Mouse (Mus musculus) bone marrow, adult 2 months (tissue): ENCODE results near the gene Ifi27l2a. TPM values are rescaled to one million over a fixed set of nuclear protein-coding genes. Genes with fewer than 3 reads are reported as not detected.
"Not testable (repeated sequence)": the region's sequence is repeated elsewhere in the genome, so short reads cannot be mapped to it uniquely, and the experiment has no call there.

Experiments used
- H3K27ac ChIP-seq: fragments of 200-500 bp; 2 replicates; pipeline ENCODE4 v1.5.1; 2012; ENCODE audit warnings: low read depth, mild to moderate bottlenecking, control low read depth, inconsistent platforms, low read length; ENCODE audit not compliant: control insufficient read depth, poor library complexity, insufficient read depth
- H3K4me1 ChIP-seq: fragments of 200-500 bp; 2 replicates; pipeline ENCODE4 v1.6.1; 2011; ENCODE audit warnings: low read length; ENCODE audit not compliant: control insufficient read depth, insufficient read depth
- H3K4me3 ChIP-seq: fragments of 200-500 bp; replicated peaks from 2 replicates; pipeline ENCODE3; 2011; ENCODE audit warnings: mild to moderate bottlenecking, low read depth, low read length, control low read depth; ENCODE audit not compliant: control insufficient read depth
- CTCF ChIP-seq: fragments of 200-500 bp; IDR thresholded peaks from 2 replicates; pipeline ENCODE4 v1.5.1; 2011; ENCODE audit warnings: low read length, control low read depth; ENCODE audit not compliant: control insufficient read depth, insufficient read depth
- POLR2A ChIP-seq: fragments of 200-500 bp; IDR thresholded peaks from 2 replicates; pipeline ENCODE4 v1.6.1; 2011; ENCODE audit warnings: low read depth, mild to moderate bottlenecking, control low read depth, low read length, borderline replicate concordance; ENCODE audit not compliant: control insufficient read depth
- WGBS: fragments of 180-500 bp; shearing (Covaris S2); methylation state at CpG from one replicate; pipeline ENCODE4 v1.1.7; 2018; 5-methylcytosine and 5-hydroxymethylcytosine counted together
- polyA plus RNA-seq: library from polyadenylated mRNA; stranded (reverse); fragments of >200 nt; gene quantifications from 2 replicates; pipeline ENCODE4 v1.2.4, GENCODE M21; 2011; ENCODE audit warnings: low replicate concordance; ENCODE audit not compliant: missing spikeins, insufficient read depth, insufficient read length

The Ifi27l2a gene
- polyA plus RNA-seq, 1 experiment = 112 TPM

DNA sequence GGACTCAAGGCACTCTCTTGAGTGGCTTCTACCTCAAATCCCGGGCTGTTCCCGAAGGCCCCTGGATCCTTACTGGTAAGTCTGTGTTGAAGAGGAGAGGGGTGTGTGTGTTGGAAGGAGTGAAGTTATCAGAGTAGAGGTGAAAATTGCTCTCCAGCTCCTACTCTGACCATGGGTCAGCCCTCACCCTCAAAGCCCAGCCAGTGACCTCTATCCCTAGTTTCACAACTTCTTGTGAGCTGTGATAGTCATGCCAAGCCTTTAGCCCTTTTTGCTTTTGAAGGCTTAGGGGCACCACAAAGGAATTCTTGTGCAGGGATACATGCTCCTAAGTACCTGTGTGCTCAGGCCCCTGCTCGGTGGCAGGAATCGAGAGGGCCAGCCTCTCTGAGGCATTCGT, 38.2 kb upstream of the Ifi27l2a start:
- Histone ChIP-seq H3K27ac (no peak overlapping the region), H3K4me3 (no peak overlapping the region), H3K4me1 (no peaks in the 10 kb centered on the region)
- TF ChIP-seq CTCF (no peak), POLR2A (no peak)
- 72% methylated on average over 5 of the region's 5 CpGs for WGBS

DNA sequence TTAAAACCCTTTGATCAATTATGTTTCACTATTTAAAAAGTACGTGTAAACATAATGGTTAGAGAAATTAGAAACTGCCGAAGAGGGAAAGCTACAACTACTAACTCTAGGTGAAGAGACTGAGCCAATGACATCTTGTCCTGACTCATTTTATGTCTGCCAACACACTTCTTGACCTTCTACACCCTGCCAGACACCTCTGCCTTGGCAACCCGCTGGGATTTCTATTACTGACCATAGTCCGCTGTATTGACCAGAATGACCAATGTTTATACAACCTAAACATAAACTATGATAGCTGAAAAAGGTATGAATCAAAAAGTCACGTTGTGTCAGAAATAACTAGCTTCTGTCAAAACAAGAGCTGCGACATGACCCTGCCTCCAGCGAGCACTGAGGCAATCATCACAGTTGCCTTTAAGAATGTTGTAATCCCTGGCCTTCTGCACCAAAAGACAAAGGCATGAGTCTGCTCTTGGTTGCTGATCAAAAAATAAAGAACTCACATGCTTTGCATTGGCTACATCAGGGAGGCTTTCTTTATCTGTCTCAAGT, 34.1 kb upstream of the Ifi27l2a start:
- WGBS = 68% methylated on average over 7 of the region's 7 CpGs
- no peak overlapping the region for H3K4me3 ChIP-seq
- no peak for TF ChIP-seq POLR2A
- TF ChIP-seq CTCF = no peak
- no peak overlapping the region for H3K27ac ChIP-seq
- H3K4me1 ChIP-seq = no peaks in the 10 kb centered on the region

DNA sequence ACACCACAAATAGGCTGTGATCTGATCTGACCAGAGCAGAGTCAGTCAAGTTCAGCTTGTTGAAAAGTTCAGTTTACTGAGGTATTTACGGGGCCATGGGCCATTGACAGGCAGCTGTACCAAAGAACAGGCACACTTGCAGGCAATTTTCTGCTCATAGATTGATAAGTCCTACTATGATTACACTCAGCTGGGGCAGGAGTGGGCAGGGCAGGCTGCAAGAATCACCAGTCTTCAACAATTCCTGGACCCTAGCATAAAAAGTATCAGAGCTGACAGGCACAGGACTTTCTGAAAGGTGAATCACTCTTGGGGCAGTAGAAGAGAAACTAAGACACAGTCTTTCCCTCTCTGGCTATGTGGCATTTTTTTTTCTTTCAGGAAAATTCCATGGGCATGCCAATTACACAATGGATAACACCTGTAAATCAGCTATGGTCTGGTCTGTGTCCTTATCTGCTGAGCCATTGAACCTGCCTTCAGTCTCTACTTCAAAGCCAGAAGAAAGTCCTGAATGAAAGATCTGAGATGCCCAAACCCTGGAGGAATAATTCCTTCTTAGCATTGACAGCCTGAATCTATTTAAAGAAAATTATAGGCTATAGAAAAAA, 33.4 kb upstream of the Ifi27l2a start:
- no peak for TF ChIP-seq CTCF
- TF ChIP-seq POLR2A = no peak
- 75% methylated on average over 1 of the region's 1 CpGs for WGBS
- Histone ChIP-seq H3K27ac (no peak overlapping the region), H3K4me3 (no peak overlapping the region), H3K4me1 (no peaks in the 10 kb centered on the region)

DNA sequence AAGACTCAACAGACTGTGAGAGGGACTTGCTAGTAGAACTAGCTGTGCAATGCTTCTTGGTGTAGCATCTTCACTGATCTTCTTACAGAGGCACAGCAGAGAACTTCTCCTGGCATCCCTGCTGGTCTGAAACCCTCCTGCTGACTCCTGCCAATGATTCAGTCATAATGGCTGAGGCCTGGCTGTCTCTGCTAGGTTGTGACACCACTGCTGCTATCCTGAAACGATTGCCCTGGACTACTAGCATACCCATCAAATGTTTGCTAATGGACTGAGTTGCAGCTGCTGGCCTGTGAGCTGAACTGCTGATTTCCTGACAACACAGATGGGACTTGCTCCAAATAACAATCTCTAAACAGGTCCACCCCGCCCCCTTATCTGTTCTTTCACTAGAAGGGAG, 31.0 kb upstream of the Ifi27l2a start:
- TF ChIP-seq POLR2A (no peak), CTCF (no peak)
- Histone ChIP-seq H3K4me1 (no peaks in the 10 kb centered on the region), H3K27ac (no peak overlapping the region), H3K4me3 (no peak overlapping the region)
- 32% methylated on average over 2 of the region's 2 CpGs for WGBS

DNA sequence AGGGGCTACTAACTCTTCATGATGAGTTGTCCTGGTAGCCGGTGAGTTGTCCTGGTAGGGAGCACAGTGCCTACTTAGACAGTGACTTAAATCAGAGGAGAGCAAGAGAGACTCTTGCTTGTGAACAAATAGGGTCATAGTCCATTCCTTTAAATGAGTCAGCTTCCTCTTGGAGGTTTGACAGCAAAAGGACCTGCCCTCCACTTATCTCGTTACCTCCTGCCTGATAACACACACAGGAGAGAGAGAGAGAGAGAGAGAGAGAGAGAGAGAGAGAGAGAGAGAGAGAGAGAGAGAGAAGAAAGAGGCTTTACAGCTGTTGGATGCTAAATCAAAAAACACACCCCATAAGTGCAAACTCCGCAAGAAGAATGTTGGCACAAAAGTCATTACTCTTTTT, 13.7 kb upstream of the Ifi27l2a start, which contains the start of gene Ifi27l2b:
Gene Ifi27l2b, minus strand, starts transcription at position 84 of the 400 bp plus-strand sequence.
- TF ChIP-seq CTCF (no peak), POLR2A (no peak)
- H3K27ac ChIP-seq = no peak within 1 kb of the TSS
- H3K4me1 ChIP-seq = no peaks in the 10 kb centered on the region; the same call in 1 of the 2 replicates
- no peak within 1 kb of the TSS for H3K4me3 ChIP-seq
- 57% methylated on average over 3 of the region's 3 CpGs for WGBS

DNA sequence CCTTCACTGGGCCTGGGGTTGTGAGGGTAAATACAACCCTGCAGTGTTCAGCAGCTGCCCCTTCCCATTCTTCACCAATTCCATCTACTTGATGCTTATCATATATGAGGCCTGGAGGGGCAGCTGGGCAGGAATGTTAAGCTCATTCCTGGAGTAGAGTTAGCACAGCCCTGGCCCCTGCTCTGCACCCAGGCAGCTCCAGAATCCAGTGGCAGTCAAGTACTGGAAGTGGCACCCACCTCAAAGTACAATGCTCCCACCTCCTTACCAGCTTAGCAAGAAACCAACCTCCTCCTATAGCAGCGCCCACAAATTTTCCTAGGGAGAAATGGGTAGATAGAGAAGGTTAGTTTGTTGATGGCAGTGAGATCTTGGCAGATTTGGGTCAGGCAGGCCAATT, 13.2 kb upstream of the Ifi27l2a start:
- H3K4me3 ChIP-seq, H3K4me1 ChIP-seq, H3K27ac ChIP-seq: not testable (repeated sequence)
- no CpG with 5 or more reads among the region's 1 CpGs for WGBS

DNA sequence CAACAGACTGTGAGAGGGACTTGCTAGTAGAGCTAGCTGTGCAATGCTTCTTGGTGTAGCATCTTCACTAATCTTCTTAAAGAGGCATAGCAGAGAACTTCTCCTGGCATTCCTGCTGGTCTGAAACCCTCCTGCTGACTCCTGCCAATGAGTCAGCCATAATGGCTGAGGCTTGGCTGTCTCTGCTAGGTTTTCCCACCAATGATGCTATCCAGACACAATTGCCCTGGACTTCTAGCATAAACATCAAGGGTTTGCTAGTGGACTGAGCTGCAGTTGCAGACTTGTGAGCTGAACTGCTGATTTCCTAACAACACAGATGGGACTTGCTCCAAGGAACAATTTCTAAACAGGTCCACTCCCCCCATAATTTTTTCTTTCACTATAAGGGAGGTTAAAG, 9.9 kb upstream of the Ifi27l2a start:
- TF ChIP-seq CTCF (no peak), POLR2A (no peak)
- no peaks in the 10 kb centered on the region; the same call in 1 of the 2 replicates for H3K4me1 ChIP-seq
- H3K27ac ChIP-seq = no peak overlapping the region
- no peak overlapping the region for H3K4me3 ChIP-seq

DNA sequence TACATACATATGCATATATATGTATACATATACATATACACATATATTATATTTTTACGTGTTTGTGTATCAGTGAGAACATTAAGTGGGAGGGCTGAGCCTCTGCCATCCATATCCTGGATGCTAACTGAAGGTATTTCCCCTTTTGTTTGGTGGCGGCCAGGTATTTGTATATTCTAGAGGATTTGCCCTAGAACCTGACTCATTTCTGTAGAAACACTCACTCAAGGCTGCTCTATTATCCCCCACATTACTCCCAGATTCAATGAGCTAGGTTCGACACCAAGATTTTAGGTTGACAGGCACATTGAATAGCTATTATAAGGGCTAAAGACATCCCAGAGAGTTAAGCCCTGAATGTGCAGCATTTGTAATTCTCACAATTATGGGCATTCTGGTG, 1.6 kb upstream of the Ifi27l2a start:
- WGBS = 83% methylated on average over 3 of the region's 3 CpGs
- TF ChIP-seq POLR2A = no peak
- no peak for TF ChIP-seq CTCF
- no peak overlapping the region for H3K27ac ChIP-seq
- H3K4me3 ChIP-seq = no peak overlapping the region
- H3K4me1 ChIP-seq = no peaks in the 10 kb centered on the region; the same call in 1 of the 2 replicates

DNA sequence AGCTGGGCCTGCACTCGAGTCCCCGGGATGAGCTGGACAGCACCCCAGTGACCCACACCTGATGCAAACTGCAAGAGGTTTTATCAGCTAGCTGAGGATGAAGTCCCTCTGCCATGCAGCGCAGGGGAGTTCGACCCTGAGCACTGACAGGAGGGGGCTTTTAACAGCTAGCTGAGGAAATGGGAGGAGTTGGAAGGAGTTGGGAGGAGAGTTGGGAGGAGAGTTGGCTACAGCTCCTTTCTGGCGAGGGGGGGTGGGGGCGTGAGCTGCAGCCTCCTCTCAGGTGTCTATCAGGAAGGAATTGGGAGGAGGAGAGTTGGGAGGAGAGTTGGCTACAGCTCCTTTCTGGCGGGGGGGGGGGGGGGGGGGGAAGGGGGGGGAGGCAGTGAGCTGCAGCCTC, 781 bp upstream of the Ifi27l2a start:
- H3K4me1 ChIP-seq, H3K27ac ChIP-seq, H3K4me3 ChIP-seq: not testable (repeated sequence)
- 62% methylated on average over 6 of the region's 7 CpGs for WGBS
